Mouse (Mus musculus) ES-E14 (cell line): ENCODE measurements around the gene Pde4d. TPM values are rescaled to one million over a fixed set of nuclear protein-coding genes. Genes with fewer than 3 reads are reported as not detected.

Source experiments
- DNase-seq: peaks from one replicate; pipeline ENCODE4 v3.0.0-alpha.2; 2013; ENCODE audit warnings: low read depth, low spot score
- H3K27ac ChIP-seq: 2 replicates; pipeline ENCODE4 v1.5.1; 2012; ENCODE audit warnings: low read depth, mild to moderate bottlenecking, low read length, moderate library complexity, mixed read lengths; ENCODE audit not compliant: poor library complexity, insufficient read depth, severe bottlenecking
- H3K36me3 ChIP-seq: 2 replicates; pipeline ENCODE4 v1.6.1; 2012; ENCODE audit warnings: mild to moderate bottlenecking, low read length, moderate library complexity, mixed read lengths; ENCODE audit not compliant: control insufficient read depth, poor library complexity, insufficient read depth, severe bottlenecking
- H3K4me1 ChIP-seq, 2 experiments: fragments of 150-350 bp in 1 of 2; sonication (generic) in 1 of 2; 2 replicates each; pipeline ENCODE4 v1.6.1; 2012; ENCODE audit warnings: low read length in 2 of 2, mild to moderate bottlenecking in 1 of 2, mixed read lengths in 1 of 2; ENCODE audit not compliant: control insufficient read depth in 2 of 2, insufficient read depth in 2 of 2, poor library complexity in 1 of 2
- H3K4me3 ChIP-seq, 2 experiments: fragments of 150-350 bp in 1 of 2; sonication (generic) in 1 of 2; 2 replicates each; pipeline ENCODE4 v1.5.1; 2012; ENCODE audit warnings: low read length in 2 of 2, low read depth in 1 of 2, mild to moderate bottlenecking in 1 of 2, mixed read lengths in 1 of 2; ENCODE audit not compliant: insufficient read depth in 1 of 2, poor library complexity in 1 of 2, severe bottlenecking in 1 of 2
- H3K9ac ChIP-seq: 2 replicates; pipeline ENCODE4 v1.6.1; 2012; ENCODE audit warnings: low read depth, mild to moderate bottlenecking, low read length, mixed read lengths; ENCODE audit not compliant: poor library complexity, insufficient read depth, severe bottlenecking
- H3K9me3 ChIP-seq: fragments of 150-350 bp; sonication (generic); 2 replicates; pipeline ENCODE4 v1.6.1; 2012; ENCODE audit warnings: low read depth, mild to moderate bottlenecking, low read length; ENCODE audit not compliant: control insufficient read depth, insufficient read depth
- CHD2 ChIP-seq: IDR thresholded peaks from 2 replicates; pipeline ENCODE4 v1.6.1; 2014; ENCODE audit warnings: mild to moderate bottlenecking, low read depth, low read length, inconsistent platforms
- HCFC1 ChIP-seq: IDR thresholded peaks from 2 replicates; pipeline ENCODE4 v1.6.1; 2012; ENCODE audit warnings: low read length, inconsistent platforms, borderline replicate concordance; ENCODE audit not compliant: insufficient read depth
- MAFK ChIP-seq: IDR thresholded peaks from 2 replicates; pipeline ENCODE4 v1.6.1; 2014; ENCODE audit warnings: mild to moderate bottlenecking, low read depth, low read length, inconsistent platforms; ENCODE audit not compliant: insufficient read depth
- ZC3H11A ChIP-seq: IDR thresholded peaks from 2 replicates; pipeline ENCODE4 v1.6.1; 2012; ENCODE audit warnings: low read depth, mild to moderate bottlenecking, inconsistent platforms, low read length, borderline replicate concordance
- ZNF384 ChIP-seq: IDR thresholded peaks from 2 replicates; pipeline ENCODE4 v1.6.1; 2012; ENCODE audit warnings: low read depth, low read length, inconsistent platforms
- in situ Hi-C, 2 experiments: fragments of 600-800 bp; cut with MboI; formaldehyde crosslinking; loops; one replicate each; pipeline ENCODE4 v1.15.1; 2025; ENCODE audit warnings: low sequenced_read_pairs in 2 of 2, inconsistent platforms in 1 of 2; ENCODE audit not compliant: unreplicated experiment in 2 of 2
- total RNA-seq: library from RNA; depleted of rRNA; stranded (reverse); fragments of 300-350 nt; gene quantifications from 2 replicates; pipeline ENCODE4 v1.2.3, GENCODE M21; 2012

Pde4d gene
- total RNA-seq, 1 experiment = 10.4 TPM

GRCm38 (mm10) chr13:108480451-108480850, 30.7 kb downstream of the Pde4d start:
- Histone ChIP-seq H3K9ac (no peak overlapping the region), H3K36me3 (no peaks in the 10 kb centered on the region), H3K27ac (no peak overlapping the region), H3K4me1 (no peaks in the 10 kb centered on the region), H3K9me3 (no peaks in the 10 kb centered on the region), H3K4me3 (no peak overlapping the region)
- TF ChIP-seq CHD2 = no peak
- no peak for TF ChIP-seq ZNF384
- TF ChIP-seq HCFC1 = no peak
- no peak for TF ChIP-seq MAFK
- TF ChIP-seq ZC3H11A = no peak
- DNase-seq = no peak
- in situ Hi-C loops = no loop called here

GRCm38 (mm10) chr13:108485036-108485435, 35.3 kb downstream of the Pde4d start:
- no peak for DNase-seq
- TF ChIP-seq CHD2 (no peak), ZNF384 (no peak), MAFK (no peak), ZC3H11A (no peak), HCFC1 (no peak)
- Histone ChIP-seq H3K4me1 (no peaks in the 10 kb centered on the region), H3K9me3 (no peaks in the 10 kb centered on the region), H3K4me3 (no peak overlapping the region), H3K36me3 (no peaks in the 10 kb centered on the region), H3K27ac (no peak overlapping the region), H3K9ac (no peak overlapping the region)
- in situ Hi-C loops = no loop called here

GRCm38 (mm10) chr13:108487066-108487465, 37.3 kb downstream of the Pde4d start:
- no peaks in the 10 kb centered on the region for H3K36me3 ChIP-seq

GRCm38 (mm10) chr13:108489825-108490224, 40.1 kb downstream of the Pde4d start:
- Histone ChIP-seq H3K4me3 (no peak overlapping the region), H3K27ac (no peak overlapping the region), H3K9ac (no peak overlapping the region), H3K4me1 (no peaks in the 10 kb centered on the region), H3K36me3 (no peaks in the 10 kb centered on the region), H3K9me3 (no peaks in the 10 kb centered on the region)
- in situ Hi-C loops = no loop called here
- no peak for DNase-seq
- TF ChIP-seq ZC3H11A (no peak), CHD2 (no peak), MAFK (no peak), HCFC1 (no peak), ZNF384 (no peak)

More at GRCm38 (mm10) chr13:108487066-108487465, 37.3 kb downstream of the Pde4d start:
- no peak overlapping the region for H3K27ac ChIP-seq
- no peaks in the 10 kb centered on the region for H3K9me3 ChIP-seq
- in situ Hi-C loops = no loop called here
- TF ChIP-seq ZNF384 = no peak
- TF ChIP-seq ZC3H11A = no peak
- DNase-seq = no peak
- H3K4me1 ChIP-seq = no peaks in the 10 kb centered on the region
- no peak overlapping the region for H3K9ac ChIP-seq
- no peak overlapping the region for H3K4me3 ChIP-seq

- no peaks in the 10 kb centered on the region for H3K9me3 ChIP-seq
- DNase-seq = no peak
- no peak for TF ChIP-seq MAFK
- no peak for TF ChIP-seq ZNF384
- TF ChIP-seq HCFC1 = no peak
- TF ChIP-seq CHD2 = no peak
- no peak for TF ChIP-seq ZC3H11A
- H3K9ac ChIP-seq = no peak overlapping the region
- no peak overlapping the region for H3K4me3 ChIP-seq
- H3K36me3 ChIP-seq = no peaks in the 10 kb centered on the region
- no peaks in the 10 kb centered on the region for H3K4me1 ChIP-seq
- H3K27ac ChIP-seq = no peak overlapping the region
- in situ Hi-C loops = no loop called here
Observed at GRCm38 (mm10) chr13:108490872-108491271, 41.1 kb downstream of the Pde4d start.
